Mouse (Mus musculus) liver, adult (tissue): ENCODE results near the gene Cpt1c.

Source experiments
- GATA4 ChIP-seq: IDR thresholded peaks from 2 replicates; pipeline ENCODE4 v1.6.1; 2014; ENCODE audit warnings: mild to moderate bottlenecking, low read length; ENCODE audit not compliant: insufficient replicate concordance

Cpt1c gene

GRCm38 (mm10) chr7:44957183-44957835 is 17.3 kb downstream of the Cpt1c start:
- no peak for TF ChIP-seq GATA4

DNA sequence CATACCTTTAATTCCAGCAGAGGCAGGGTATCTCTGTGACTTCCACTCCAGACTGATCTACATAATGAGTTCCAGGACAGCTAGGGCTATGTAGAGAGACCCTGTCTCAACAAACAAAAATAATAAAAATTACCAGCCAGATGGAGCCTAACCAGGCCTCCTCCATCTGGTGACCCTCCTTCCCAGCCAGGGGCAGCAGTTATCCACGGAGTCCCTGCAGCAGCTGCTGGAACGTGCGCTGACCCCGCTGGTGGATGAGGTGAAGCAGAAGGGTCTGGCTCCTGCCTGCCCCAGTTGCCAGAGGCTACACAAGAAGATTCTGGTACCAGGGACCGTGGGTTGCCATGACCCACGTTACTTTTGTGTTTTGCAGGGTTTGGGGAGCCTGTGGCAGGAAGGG is 18.4 kb downstream of the Cpt1c start:
- TF ChIP-seq GATA4 = no peak

DNA sequence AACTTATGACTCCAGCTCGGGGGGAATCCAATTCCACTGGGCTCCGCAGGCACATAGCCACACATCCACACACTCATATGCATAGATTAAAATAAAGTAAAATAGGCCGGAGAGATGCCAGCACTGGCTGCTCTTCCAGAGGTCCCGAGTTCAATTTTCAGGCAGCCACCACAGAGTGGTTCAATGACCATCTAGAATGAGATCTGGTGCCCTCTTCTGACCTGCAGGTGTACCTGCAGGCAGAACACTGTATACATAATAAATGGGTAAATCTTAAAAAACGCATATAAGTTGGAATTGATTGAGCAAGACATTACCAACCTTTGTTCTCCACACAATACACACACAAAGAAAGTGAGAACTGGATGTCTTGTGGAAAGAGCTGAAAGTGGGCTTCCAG is 19.0 kb downstream of the Cpt1c start:
- TF ChIP-seq GATA4 = no peak

GRCm38 (mm10) chr7:44954091-44954885 is 20.4 kb downstream of the Cpt1c start:
- no peak for TF ChIP-seq GATA4

DNA sequence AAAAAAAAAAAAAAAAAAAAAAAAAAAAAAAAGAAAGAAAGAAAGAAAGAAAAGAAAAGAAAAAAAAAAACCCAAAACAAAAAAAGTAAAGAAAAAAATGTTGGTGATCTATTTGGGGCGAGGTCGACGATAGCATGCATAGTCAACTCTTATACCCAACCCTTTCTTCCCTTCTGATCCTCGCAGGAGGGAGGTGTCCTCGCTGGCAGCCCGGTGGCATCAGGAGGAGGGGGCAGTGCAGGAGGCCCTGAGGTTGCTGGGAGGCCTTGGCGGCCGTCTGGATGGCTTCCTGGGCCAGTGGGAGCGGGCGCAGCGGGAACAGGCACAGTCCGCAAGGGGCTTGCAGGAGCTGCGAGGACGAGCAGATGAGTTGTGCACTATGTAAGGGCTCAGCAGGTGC is 21.1 kb downstream of the Cpt1c start:
- no peak for TF ChIP-seq GATA4

- no peak for TF ChIP-seq GATA4
These were observed 21.9 kb downstream of the Cpt1c start for GRCm38 (mm10) chr7:44952611-44953306.

DNA sequence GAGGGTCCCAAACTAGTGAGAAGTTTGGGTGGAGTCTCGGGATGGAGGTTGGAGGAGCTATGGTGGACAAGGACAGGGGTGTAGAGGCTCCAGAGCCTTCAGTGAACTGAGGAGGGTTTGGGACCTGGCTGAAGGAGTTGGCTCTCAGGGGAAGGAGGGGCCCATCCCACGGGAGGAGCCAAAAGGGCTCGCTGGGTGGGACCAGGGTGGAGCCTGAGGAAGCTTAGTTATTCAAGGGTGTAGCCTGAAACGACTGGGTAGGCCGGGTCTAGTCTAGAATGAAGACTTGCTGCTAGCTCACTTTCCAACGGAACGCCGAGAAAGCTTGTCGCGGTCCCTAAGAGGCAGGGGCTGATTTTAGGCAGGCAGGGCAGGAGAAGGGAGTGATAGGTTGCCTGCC is 22.7 kb downstream of the Cpt1c start:
- TF ChIP-seq GATA4 = no peak

DNA sequence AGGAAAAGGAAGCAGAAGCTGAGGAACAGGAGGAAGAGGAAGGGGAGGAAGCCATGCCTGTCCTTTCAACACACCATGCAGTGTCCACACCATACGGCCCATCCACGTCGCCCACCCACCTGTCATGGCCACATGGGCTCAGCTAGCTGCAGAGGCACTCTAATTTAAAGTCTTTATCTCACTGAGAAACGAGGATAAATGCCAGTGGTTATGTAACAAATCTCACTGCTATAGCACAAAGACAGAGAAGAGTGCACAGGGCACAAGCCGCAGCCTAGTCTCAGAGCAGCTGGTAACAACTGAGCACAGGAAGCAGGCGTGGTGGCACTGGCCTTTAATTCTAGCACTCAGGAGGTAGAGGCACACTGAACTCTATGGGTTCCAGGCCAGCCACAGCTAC is 24.7 kb downstream of the Cpt1c start:
- no peak for TF ChIP-seq GATA4

DNA sequence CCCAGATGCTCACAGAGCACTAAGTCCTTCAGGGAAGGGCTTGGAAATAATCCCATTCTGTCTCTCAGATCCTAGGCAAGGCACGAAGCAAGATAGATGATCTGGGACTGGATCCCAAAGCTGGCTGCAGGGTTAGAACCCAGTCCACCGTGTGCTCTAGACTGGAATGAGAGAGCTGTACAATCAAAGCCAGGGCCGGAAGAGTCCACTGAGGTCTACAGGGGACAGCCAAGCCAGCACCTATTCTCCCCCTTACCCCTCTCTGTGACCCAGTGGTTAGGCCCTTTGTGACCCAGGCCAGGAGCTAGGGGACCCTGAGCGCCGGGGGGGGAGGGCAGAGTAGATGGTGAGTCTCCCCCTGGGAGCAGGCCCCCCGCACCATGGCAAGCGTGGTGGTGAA is 31.7 kb downstream of the Cpt1c start, which contains the start of gene Tsks:
Gene Tsks (plus strand): TSS at position 301 of the 400 bp plus-strand sequence.
- no peak for TF ChIP-seq GATA4

DNA sequence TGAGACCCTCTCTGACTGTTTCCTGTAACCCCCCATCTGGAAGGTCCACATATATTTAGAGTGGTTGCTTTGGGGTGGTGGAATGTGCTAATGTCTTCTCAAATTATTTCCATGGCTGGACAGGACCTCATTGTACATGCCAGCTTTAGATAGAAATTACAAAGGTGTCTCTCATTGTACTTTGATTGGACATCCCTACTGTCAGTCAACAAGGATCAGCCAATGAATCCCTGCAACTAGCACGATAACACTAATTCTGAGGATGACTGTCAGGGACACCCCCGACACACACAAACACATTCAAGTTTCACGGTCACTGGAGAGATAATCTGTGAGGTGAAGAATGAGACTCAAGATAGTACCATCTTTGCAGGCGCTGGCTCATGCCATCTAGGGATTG is 36.0 kb downstream of the Cpt1c start:
- TF ChIP-seq GATA4 = no peak

- TF ChIP-seq GATA4 = no peak; the same call in 1 of the 2 replicates
These were observed 45.2 kb downstream of the Cpt1c start, which contains the start of gene Ap2a1 for GRCm38 (mm10) chr7:44929204-44930151. Gene Ap2a1, minus strand, starts transcription at chr7:44929496.

- TF ChIP-seq GATA4 = no peak
These were observed 46.1 kb downstream of the Cpt1c start for GRCm38 (mm10) chr7:44928570-44928969.

DNA sequence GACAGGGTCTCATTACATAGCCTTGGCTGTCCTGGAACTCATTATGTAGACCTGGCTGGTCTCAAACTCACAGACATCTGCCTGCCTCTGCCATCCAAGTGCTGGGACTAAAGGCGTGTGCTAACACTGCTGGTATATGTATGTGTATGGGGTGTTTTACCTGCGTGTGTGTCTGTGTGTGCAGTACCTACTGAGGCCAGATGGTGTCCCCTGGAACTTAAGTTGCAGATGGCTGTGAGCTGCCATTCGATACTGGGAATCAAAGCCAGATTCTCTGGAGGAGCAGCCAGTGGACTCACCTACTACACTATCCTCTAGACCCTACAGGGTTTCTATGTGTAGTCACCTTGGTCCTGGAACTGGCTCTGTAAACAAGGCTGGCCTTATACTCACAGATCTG is 49.2 kb downstream of the Cpt1c start:
- no peak for TF ChIP-seq GATA4

DNA sequence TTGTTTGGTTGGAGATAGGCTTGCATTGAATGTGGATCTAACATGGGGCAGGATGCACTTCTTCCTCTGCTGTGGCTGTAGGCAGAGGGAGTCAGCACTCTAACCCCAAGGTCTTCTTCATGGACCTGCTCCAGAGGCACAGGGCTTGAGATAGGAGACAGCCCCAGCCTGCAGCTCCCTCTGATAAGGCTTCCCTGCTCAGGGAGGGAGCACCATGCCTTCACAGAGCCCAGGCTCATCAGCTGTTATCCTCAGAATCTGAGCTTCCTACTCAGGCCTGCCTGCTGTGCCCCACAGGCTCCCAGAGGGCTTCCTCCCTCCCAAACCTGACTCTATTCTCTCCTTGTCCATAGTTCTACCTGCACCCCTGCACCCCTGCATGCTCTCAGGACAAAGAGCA is 52.1 kb downstream of the Cpt1c start:
- TF ChIP-seq GATA4 = no peak

DNA sequence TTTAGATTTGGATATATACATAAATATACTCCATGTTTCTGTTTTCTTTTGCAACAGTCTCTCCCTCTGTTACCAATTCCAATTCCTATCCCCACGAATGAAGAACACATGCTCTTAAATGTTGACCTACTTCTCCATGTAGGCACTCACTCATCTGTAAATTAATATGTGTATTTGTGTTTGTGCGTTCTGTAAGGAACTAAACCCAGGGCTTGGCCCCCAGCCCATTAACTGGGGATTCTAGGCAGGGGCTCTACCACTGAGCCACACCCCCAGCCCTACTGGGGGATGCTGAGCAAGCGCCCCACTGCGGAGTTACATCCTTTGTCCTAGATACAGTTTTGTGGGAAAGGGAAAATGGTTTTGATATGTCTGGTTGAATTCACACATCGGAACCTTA is 55.5 kb downstream of the Cpt1c start:
- no peak for TF ChIP-seq GATA4
